Mouse (Mus musculus): Measurements from ENCODE around the gene Lpcat4.
"Not testable (repeated sequence)": the region's sequence is repeated elsewhere in the genome, so short reads cannot be mapped to it uniquely, and the experiment has no call there.

Gene Lpcat4

DNA sequence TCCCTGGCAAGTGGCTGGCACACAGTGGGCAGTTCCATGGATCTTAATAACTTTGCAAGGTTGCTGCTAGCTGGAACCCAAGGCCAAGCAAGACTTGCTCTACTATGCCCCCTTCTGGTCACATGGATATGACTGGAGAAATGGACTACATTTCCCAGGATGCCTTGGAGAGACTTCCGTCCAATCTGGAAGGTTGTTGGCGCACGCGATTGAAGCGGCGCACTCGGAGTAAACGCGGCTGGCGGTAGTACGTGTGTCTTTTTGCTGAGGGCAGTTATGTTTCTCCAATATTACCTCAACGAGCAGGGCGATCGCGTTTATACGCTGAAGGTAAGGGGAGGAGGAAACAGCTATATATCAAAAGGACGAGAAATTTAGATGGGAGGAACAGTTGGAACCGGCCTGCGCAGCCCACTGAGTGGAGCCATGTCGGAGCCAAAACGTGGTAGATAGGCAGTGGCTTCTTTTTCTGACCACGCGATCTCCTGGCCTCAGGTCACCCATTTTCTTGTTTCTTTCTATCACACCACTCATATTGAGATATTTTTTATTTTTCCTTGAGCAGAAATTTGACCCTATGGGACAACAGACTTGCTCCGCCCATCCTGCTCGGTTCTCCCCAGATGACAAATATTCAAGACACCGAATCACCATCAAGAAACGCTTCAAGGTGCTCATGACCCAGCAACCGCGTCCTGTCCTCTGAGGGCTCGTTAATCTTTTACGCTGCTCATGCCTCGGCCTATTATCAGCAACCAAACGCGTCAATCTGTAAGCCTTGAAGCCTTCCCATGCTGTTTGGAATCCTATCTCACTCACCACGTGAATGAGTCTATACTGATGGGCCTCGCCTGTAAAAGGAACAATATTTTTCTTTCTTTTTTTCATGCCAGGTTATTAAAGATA lies 22.7 kb downstream of the Lpcat4 start, which contains the start of gene Nop10:
Gene Nop10 (plus strand): TSS at position 179 of the 906 bp plus-strand sequence.
- peak; percentile 90 for DNase-seq (ENCODE audit: low spot score)

DNA sequence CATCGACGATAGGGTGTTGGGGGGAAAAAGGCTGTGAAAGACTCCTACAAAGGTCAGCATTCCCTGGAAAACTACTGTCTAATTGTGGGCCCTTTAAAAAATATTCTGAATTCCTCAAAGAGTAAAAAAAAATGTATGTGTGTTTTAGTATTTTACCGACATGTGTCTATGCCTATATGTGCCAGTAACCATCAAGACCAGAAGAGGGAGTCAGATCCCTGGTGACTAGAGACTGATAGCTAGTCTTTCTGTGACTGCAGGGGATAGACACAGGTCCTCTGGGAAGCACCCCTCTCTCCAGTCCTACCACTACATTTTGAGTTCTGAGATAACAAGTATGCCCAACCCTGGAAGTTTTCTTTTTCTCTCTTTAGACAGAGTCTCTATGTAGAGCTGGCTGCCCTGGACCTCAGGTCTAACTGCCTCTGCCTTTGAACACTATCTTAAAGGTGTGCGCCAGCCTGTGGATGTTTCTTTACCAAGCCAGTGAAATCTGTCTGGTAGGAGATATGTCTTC lies 23.6 kb downstream of the Lpcat4 start:
- no peak for DNase-seq (ENCODE audit: low spot score)

DNA sequence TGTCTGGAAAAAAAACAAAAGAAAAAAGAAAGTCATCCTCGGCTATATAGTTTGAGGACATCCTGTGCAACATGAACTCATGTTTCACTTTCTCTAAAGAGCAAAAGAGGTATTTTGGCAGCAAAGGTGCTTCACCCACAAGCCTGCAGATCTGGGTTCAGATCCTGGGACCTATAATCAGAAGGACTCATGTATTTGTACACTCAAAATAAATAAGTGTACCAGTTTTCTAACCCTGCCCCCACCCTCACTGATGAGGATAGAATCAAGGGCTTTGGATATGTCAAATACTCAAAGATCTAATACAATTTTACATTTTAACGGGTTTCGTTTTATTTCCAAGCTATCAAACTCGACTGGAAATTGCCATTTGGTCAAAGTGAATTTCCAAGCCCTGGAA lies 25.1 kb downstream of the Lpcat4 start:
- no peak for DNase-seq (ENCODE audit: low spot score)

DNA sequence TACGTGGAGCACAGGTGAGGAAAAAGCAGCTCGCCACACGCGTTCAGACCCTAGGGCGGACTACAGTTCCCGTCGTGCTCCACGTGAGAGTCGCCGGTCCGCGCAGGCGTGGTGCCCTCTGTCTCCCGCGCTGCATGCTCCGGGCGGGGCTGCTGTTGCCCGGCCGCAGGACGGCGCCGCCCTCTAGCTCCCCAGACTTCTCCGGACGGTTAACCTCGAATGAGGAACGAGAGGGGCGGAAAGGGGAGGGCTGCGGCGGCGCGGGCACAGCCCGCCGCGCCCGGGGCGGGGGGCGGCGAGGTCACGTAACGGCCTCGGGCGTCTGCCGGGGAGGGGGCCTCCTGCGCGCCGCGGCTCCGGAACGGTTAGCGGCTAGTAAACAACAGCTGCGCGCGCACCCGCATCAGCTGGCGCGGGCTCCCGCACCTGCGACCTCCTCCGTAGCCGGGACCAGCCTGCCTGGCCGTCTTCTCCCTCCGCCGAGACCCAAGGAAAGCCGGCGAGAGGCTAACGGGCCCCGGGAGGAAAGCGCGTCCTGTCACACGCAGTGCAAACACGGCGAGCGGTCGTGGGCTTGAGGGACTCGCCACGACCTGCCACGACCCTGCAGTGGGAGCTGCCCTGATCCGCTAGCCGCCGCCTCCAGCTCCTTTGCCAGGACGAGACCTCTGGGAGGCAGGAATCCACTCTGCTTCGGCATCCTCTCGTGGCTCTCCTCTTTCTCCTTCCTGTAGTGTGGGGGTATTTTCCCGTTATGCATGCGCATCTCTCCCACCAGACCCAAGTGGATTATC lies 26.4 kb downstream of the Lpcat4 start, which contains the start of gene Slc12a6:
Gene Slc12a6 (plus strand): TSS at position 378 of the 794 bp plus-strand sequence.
- peak; percentile 96 for DNase-seq (ENCODE audit: low spot score)

DNA sequence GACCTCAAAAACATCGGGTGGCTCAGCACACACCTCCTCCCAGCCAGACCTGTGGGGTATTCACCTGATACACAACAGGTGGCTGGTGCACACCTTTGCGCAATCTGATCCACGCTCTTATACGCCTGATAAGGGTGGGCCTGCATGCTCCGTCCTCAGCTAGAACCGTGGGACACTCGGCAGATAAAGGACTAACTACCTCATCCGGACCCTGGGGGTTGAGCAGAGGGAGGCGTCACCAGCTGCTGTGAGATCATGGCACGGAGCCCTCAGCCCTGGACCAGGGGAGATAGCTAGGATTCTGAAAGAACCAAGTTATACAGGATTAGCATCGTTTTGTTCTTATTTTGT lies 26.9 kb downstream of the Lpcat4 start, which contains the start of gene Gm21985:
Gene Gm21985 (plus strand): TSS at position 73 of the 351 bp plus-strand sequence.
- peak; percentile 62 for DNase-seq (ENCODE audit: low spot score)

DNA sequence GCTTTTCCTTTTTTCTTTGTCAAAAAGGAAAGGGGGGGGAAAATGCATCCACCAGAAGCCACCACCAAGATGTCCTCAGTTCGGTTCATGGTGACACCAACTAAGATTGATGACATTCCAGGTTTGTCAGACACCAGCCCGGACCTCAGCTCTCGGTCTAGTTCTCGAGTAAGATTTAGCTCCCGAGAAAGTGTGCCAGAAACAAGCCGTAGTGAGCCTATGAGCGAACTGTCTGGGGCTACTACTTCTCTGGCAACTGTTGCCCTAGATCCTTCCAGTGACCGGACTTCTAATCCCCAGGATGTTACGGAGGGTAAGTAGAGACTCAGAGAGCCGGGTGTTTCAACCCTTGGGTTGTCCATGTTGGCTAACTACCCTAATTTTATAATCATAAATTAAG lies 27.5 kb downstream of the Lpcat4 start:
- no peak for DNase-seq (ENCODE audit: low spot score)

DNA sequence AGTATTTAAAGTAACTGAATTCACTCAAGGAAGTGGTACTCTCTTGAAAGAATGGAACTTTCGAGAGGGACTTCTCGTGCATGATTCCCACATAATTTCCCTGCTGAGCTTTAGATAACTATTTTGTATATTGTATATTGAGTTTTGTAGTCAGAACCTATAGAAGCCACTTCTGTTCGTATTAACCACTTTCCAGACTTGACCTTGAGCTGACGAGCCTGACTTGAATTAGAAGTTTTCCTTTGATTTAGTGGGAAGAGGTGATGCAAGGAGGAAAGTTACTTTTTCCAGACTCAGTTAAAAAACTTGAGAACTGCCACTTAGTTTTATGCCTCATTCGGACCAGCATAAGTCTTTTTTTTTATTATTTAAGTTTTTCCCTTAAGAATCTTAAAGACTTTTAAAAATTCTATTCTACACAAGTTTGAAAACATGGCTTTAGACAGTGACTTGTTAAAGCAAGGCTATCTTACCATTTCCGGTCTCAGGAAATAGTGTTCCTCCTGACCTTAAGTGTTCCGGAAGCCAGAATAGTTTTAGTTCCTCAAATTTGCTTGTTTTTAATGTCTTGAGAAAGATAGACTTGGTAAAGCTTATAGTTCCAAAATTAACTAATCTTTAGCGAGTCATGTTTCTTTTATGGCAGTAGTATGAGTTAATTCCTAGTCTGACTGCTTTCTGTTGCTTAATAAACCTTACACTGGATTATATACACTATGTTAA lies 28.4 kb downstream of the Lpcat4 start:
- peak; percentile 47 for DNase-seq (ENCODE audit: low spot score)

DNA sequence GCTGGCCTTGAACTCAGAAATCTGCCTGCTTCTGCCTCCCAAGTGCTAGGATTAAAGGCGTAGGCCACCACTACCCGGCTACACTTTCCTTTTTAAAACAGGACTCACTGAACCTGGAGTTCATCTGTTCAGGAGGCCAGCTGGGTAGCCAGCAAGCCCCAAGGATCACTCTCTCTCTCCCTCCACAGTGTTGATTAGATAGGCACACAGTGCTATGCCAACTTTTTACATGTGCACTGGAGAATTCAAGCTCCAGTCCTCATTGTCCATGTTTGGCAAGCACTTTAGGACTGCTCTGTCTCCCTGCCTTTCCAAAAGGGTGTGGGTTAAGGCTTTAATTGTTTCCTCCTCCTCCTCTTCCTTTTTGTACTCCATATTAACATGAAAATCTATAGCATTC lies 30.7 kb downstream of the Lpcat4 start:
- no peak for DNase-seq (ENCODE audit: low spot score)

DNA sequence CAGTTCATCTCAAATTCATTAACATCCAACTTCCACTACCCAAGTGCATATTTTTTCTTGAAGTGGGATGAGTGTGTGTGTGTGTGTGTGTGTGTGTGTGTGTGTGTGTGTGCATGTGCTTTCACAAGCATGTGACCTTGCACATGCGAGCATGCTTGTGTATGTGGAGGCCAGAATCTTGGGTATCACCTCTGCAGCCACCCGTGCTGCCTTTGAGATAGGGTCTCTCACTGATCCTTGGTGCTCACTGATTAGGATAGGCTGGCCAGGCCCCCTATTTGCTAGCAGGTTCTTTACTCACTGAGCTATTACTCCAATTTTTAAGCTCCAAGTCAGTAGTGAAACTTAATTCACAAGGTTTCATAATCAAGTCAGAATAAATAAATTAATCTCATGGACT lies 33.6 kb downstream of the Lpcat4 start:
- no peak for DNase-seq (ENCODE audit: low spot score)

DNA sequence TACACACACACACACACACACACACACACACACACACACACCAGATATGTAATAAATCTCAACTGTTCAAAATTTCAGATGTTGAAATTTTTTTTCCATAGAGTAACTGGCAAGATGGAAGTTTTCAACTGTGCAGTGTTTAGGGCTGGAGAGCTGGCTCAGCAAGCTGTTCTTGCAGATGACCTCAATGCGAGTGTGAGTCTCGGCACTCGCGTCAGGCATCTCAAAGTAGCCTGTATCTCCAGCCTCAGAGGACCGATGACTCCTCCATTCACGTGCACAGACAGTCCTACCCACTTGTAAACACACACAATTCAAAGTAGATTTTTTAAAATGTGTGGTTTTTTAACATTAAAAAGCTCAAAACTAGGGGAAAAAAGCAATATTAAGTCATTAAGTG lies 34.2 kb downstream of the Lpcat4 start:
- no peak for DNase-seq (ENCODE audit: low spot score)

DNA sequence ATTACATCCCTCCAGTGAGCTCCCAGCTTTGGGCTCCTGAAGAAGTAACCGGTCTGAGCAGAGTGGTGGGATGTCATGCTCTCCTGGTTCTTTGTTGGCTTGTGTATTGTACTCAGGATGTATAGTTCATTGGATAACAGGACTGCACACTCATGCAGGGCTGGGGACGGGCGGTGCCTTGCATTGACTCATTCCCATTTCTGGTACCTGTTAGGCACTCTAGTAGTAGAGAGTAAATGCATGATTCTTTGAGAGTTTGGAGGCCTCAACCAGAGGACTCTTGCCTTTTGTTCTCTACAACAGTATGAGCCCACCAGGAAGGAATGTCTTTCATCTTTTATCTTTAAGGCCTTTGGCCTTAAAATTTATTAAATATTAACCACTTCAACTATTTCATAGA lies 37.6 kb downstream of the Lpcat4 start:
- DNase-seq (ENCODE audit: low spot score) = no peak

DNA sequence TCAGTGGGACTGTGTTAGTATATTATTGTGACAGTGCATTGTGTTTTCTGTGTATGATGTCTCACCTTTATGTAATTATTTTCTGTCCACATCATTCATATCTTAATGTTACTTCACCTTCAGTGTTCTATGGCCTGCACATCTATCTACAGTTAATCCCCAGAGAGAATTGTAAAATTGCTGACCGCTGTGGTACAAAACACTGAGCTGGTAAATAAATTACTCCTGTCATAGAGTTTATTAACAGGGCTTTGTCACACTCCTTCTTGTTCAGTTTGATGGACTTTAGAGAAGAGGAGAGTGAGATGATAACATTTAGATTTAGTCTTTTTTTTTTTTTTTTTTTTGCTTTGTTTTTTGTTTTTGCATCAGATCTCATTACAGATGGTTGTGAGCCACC lies 43.6 kb downstream of the Lpcat4 start:
- no peak for DNase-seq (ENCODE audit: low spot score)

DNA sequence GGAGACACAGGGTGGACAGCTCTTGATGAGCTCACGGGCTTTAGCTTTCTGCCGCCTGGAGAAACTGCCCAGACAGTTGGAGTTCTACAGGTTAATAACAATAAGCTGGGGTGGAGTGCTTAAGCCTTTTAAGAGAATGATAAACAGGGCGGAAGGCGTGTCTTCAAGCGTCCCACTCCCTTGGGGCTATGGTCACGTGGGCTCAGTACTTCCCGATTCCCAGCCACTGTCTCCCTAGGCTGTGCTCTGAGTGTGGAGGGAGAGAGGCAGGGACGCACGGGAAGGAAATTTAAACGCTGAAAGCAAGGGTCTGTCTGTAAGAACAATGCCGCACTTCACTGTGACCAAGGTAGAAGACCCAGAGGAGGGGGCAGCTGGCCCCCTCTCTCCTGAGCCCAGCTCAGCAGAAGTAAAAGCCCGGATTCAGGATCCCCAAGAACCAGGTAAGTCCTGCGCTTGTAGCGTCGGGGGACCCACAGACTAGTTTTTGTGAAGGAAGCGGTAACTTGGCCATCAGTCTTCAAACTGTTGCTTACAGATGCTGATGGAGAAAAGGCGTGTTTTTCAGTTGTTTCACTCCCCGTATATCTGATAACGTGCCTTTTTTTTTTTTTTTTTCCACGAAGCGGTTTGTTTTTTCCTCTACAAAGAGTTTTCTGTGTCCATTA lies 45.2 kb downstream of the Lpcat4 start:
- peak; percentile 82 for DNase-seq (ENCODE audit: low spot score)

DNA sequence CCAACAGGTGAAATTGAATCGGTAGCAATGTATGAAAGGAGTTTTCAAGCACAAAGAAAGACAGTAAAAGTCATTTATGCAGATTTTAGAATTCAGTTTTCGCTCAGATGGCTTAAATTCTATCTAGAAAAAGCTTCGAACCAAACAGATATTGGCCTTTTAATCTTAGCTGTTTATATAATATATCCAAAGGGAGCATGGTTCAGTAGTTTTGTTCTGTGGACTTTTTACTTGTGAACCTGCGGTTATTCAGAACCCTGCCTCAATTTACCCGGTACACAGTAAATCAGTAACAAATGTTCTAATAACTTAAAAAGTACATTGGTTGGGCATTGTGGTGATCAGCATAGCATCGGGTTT lies 45.7 kb downstream of the Lpcat4 start:
- DNase-seq (ENCODE audit: low spot score) = no peak

DNA sequence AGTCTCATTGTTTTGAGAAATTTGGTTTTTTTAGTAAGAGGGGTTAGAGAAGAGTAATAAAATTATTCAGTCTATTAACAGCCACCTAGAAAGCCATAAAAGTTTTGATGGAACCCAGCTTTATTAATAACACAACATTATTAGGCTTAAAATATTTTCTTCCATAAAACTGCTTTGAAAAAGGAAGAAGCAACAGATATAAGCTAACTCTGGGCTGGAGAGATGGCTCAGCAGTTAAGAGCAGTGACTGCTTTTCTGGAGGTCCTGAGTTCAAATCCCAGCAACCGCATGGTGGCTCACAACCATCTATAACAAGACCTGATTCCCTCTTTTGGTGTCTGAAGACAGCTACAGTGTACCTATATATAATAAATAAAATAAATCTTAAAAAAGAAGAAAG lies 46.8 kb downstream of the Lpcat4 start:
- not testable (repeated sequence) for DNase-seq (ENCODE audit: low spot score)

DNA sequence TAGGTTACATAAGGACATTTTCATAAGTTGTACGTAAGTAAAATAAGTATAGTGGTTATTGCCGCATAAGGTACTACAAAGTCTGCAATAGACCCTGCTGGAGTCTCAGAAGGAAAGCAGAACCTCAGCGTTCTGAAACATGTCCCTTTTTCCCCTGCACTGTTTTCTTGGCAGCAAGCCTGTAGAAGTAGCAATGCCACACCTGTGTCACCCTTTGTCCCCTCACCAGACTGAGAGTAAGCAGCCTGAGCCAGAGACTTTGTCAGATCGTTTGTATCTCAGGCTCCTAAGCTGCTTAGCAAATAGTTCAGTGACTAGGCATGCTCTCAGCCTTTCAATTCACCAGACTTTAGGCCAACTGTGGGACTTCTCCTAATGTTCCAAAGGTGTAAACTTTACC lies 47.8 kb downstream of the Lpcat4 start:
- DNase-seq (ENCODE audit: low spot score) = no peak

DNA sequence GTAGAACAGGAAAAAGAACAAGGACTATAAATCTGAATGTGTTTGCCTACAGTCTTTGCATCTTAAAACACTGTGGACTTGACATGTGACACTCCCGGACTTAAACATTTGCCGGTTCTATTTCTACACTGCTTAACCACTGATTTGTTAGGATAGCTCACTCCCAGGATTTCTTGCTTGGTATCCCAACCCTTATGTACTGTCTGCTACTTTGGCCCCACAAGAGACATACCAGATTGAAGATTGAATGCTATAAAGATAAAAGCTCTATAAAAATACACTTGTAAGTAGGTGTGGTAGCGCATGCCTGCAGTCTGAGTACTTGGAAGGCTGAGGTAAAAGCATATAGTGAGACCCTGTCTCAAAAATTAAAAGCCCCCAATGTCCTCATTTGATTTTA lies 50.2 kb downstream of the Lpcat4 start:
- no peak for DNase-seq (ENCODE audit: low spot score)

DNA sequence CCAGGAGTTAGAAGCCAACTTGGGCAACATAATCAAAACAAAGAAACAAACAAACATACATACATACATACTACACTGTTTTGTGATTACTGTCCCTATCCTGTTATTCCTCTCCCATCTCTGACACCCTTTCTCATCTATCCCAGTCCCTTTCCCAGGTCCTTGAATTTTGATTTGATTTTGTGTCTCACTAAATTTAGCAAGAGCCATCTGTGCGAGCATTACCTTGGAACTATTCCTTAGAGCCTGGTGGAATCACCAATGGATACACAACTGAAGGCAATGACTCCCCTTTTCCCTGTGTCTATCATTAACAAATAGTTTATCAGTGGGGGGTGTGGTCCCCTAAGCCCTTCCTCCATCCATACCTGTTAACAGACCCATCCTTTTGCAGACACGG lies 53.6 kb downstream of the Lpcat4 start:
- DNase-seq (ENCODE audit: low spot score) = no peak

DNA sequence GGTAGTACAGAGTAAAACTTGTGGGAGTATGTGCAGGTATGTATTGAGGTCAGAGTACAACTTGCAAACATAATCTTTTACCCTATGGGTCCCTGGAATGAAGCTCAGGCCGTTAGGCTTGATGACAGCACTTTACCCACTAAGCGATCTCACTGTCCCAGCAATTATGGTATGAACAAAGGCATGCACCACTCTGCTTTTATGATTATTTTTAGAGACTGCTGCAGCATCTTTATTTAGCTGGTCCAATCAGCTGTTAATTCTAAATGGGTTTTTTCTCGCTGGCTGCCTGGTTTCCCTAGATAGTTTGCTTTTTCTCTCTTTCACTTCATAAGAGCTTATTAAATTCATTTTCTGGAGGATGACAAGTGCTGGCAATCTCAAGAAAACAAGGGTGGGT lies 56.9 kb downstream of the Lpcat4 start:
- no peak for DNase-seq (ENCODE audit: low spot score)

Data from lung, postnatal 25 days (tissue).